Mouse (Mus musculus): ENCODE data around the gene Slc25a36. TPM values are rescaled to one million over a fixed set of nuclear protein-coding genes. Genes with fewer than 3 reads are reported as not detected.

Slc25a36 gene
- polyA plus RNA-seq, 1 experiment from 2014 or later: 96.7 TPM

DNA sequence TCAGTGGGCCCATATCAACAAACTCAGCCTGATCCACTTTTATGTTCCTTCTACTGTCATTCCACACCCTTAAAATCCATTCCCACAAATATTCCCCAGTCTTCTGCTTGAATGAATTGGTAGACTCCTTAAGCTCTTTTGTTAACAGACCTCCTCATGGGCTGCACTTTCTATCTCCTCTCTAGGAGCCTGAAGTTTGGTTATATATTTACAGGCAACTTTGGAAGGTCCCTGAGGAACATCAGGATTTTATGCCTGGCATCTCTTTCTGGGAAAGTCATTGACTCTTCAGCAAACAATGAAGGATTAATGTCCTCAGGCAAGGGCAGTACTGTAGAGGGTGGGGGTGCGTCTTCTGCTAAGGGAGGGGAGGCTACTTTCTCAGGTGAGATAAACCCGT, 10.5 kb upstream of the Slc25a36 start:
- H3K4me1 ChIP-seq (replicated peaks; ENCODE audit: control insufficient read depth, insufficient read depth, low read length): no peaks in the 10 kb centered on the region
- H3K9ac ChIP-seq (ENCODE audit: low read length): no peak overlapping the region
- no peaks in the 10 kb centered on the region for H3K36me3 ChIP-seq (ENCODE audit: control insufficient read depth, insufficient read depth, low read length)
- no peak overlapping the region for H3K4me2 ChIP-seq (ENCODE audit: low read length)
- WGBS: 65% methylated on average over 2 of the region's 2 CpGs
- H3K27me3 ChIP-seq (replicated peaks; ENCODE audit: control insufficient read depth, insufficient read depth, low read length): no peaks in the 10 kb centered on the region
- H3K4me3 ChIP-seq (ENCODE audit: low read depth, low read length): no peak overlapping the region
- H3K27ac ChIP-seq (ENCODE audit: low read depth): no peak overlapping the region
- DNase-seq (ENCODE audit: low spot score): no peak
- no peaks in the 10 kb centered on the region for H3K9me3 ChIP-seq (ENCODE audit: control insufficient read depth, low read length)
- ATAC-seq (replicated peaks; ENCODE audit: low FRiP score, low TSS enrichment, low read depth): no peak

DNA sequence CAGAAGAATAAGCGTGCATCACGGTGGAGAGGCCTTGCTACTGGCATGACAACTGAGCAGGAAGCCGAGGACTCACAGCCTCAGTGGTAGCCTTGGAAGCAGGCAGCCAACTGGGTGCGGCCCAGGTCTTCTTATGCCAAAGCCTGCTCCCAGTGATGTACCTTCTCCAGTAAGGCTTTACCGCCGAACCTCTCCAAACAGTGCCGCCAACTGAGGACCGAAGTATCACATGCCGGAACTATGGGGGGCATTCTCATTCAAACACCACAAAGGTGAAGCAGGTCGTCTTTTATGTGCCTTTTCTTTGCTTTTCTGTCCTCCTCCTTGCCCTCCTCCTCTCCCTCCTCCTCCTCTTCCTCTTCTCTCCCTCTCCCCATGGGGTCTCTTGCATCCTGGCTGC, 3.3 kb upstream of the Slc25a36 start:
- WGBS: 88% methylated on average over 10 of the region's 10 CpGs
- ATAC-seq (replicated peaks; ENCODE audit: low FRiP score, low TSS enrichment, low read depth): no peak
- no peak for DNase-seq (ENCODE audit: low spot score)

DNA sequence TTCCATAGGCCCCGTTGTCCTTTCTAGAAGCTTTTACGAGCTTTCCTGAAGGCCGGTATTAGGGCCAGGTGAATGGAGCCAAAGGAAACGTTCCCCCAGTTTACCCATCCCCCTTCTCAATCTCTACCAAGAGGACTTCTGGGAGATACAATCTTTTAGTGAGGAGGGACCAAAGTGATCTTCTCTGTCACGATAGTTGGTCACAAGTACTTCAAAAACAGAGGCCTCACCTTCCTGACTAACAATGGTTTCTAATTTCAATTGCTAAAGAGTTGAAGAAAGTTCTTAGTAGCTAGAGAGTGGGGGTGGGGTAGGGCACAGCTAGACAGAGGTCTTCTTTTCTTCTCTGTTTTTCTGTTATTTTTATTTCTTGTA, 2.6 kb upstream of the Slc25a36 start:
- H3K36me3 ChIP-seq (ENCODE audit: control insufficient read depth, insufficient read depth, low read length): no peaks in the 10 kb centered on the region
- H3K27ac ChIP-seq (ENCODE audit: low read depth): no peak overlapping the region
- no peaks in the 10 kb centered on the region for H3K27me3 ChIP-seq (replicated peaks; ENCODE audit: control insufficient read depth, insufficient read depth, low read length)
- 47% methylated on average over 5 of the region's 5 CpGs for WGBS
- DNase-seq (ENCODE audit: low spot score) (no peak), ATAC-seq (replicated peaks; ENCODE audit: low FRiP score, low TSS enrichment, low read depth) (no peak)
- H3K4me1 ChIP-seq (replicated peaks; ENCODE audit: control insufficient read depth, insufficient read depth, low read length): peaks cover 17% of the 10 kb centered on the region
- no peak overlapping the region for H3K4me2 ChIP-seq (ENCODE audit: low read length)
- no peak overlapping the region for H3K9ac ChIP-seq (ENCODE audit: low read length)
- no peak overlapping the region for H3K4me3 ChIP-seq (ENCODE audit: low read depth, low read length)
- H3K9me3 ChIP-seq (ENCODE audit: control insufficient read depth, low read length): no peaks in the 10 kb centered on the region

More for the DNA sequence above, 3.3 kb upstream of the Slc25a36 start:
- Histone ChIP-seq H3K4me3 (ENCODE audit: low read depth, low read length) (no peak overlapping the region), H3K27me3 (replicated peaks; ENCODE audit: control insufficient read depth, insufficient read depth, low read length) (no peaks in the 10 kb centered on the region), H3K9me3 (ENCODE audit: control insufficient read depth, low read length) (no peaks in the 10 kb centered on the region), H3K9ac (ENCODE audit: low read length) (no peak overlapping the region), H3K27ac (ENCODE audit: low read depth) (no peak overlapping the region), H3K4me1 (replicated peaks; ENCODE audit: control insufficient read depth, insufficient read depth, low read length) (peaks cover 10% of the 10 kb centered on the region), H3K36me3 (ENCODE audit: control insufficient read depth, insufficient read depth, low read length) (no peaks in the 10 kb centered on the region), H3K4me2 (ENCODE audit: low read length) (no peak overlapping the region)

DNA sequence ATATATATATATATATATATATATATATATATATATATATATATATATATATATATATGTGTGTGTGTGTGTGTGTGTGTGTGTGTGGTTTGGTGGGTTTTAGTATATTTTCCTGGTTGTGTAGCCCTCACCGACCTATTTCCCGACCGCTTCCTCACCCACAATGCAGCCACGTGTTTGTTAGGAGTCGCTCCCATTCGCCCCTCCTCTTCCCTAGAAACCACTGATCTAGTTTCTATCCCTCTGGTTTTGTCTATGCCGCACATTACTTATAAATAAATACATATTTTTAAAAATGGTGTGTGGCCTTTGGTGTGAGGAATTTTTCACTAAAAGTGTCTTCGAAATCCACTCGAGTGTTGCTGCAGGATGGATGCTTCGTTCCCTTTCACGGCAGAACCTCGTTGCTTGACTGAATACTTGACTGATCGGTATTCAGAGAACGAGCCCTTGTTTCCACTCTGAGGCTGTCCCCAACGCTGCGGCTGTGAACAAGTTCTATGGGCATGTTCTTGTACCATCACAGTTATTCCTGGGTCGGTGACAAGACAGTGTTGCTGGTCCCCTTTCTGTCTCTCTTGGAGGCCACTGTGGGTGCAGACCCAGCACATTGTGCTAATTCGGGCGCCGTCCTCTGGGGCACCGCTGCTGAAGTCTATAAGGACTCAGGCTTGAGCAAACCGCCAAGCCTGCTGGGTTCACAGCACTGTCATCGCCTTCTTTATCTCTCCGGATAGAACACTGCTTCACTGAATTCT, 2.0 kb upstream of the Slc25a36 start:
- Histone ChIP-seq H3K9me3 (ENCODE audit: control insufficient read depth, low read length) (no peaks in the 10 kb centered on the region), H3K4me3 (ENCODE audit: low read depth, low read length) (no peak overlapping the region), H3K27ac (ENCODE audit: low read depth) (no peak overlapping the region), H3K4me1 (replicated peaks; ENCODE audit: control insufficient read depth, insufficient read depth, low read length) (peaks cover 17% of the 10 kb centered on the region), H3K9ac (ENCODE audit: low read length) (no peak overlapping the region), H3K4me2 (ENCODE audit: low read length) (no peak overlapping the region), H3K36me3 (ENCODE audit: control insufficient read depth, insufficient read depth, low read length) (no peaks in the 10 kb centered on the region), H3K27me3 (replicated peaks; ENCODE audit: control insufficient read depth, insufficient read depth, low read length) (no peaks in the 10 kb centered on the region)
- no peak for DNase-seq (ENCODE audit: low spot score)
- 68% methylated on average over 24 of the region's 24 CpGs for WGBS
- ATAC-seq (replicated peaks; ENCODE audit: low FRiP score, low TSS enrichment, low read depth): no peak

DNA sequence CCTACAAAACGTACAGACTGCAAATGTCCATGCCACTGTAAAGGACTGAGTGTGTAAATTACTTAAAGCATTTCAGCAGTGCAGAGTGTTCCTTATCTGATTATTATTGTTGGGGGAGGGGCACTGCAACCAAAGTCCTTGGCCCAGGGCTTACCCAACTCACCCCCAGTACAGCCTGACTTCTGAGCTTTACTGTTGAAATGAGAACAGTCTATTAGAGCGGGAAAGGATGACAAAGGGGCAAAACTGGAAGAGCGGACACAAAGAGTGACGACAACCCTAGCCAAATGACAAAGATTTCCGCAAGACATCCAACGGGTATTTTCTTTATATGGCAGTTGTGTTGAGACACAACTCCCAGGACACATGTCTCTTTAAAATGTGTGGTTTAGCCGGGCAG, 1.3 kb upstream of the Slc25a36 start:
- DNase-seq (ENCODE audit: low spot score) (no peak), ATAC-seq (replicated peaks; ENCODE audit: low FRiP score, low TSS enrichment, low read depth) (no peak)
- Histone ChIP-seq H3K27ac (ENCODE audit: low read depth) (no peak overlapping the region), H3K9me3 (ENCODE audit: control insufficient read depth, low read length) (no peaks in the 10 kb centered on the region), H3K4me1 (replicated peaks; ENCODE audit: control insufficient read depth, insufficient read depth, low read length) (peaks cover 17% of the 10 kb centered on the region), H3K9ac (ENCODE audit: low read length) (no peak overlapping the region), H3K4me2 (ENCODE audit: low read length) (no peak overlapping the region), H3K4me3 (ENCODE audit: low read depth, low read length) (no peak overlapping the region), H3K27me3 (replicated peaks; ENCODE audit: control insufficient read depth, insufficient read depth, low read length) (no peaks in the 10 kb centered on the region), H3K36me3 (ENCODE audit: control insufficient read depth, insufficient read depth, low read length) (no peaks in the 10 kb centered on the region)
- WGBS: 72% methylated on average over 7 of the region's 7 CpGs

DNA sequence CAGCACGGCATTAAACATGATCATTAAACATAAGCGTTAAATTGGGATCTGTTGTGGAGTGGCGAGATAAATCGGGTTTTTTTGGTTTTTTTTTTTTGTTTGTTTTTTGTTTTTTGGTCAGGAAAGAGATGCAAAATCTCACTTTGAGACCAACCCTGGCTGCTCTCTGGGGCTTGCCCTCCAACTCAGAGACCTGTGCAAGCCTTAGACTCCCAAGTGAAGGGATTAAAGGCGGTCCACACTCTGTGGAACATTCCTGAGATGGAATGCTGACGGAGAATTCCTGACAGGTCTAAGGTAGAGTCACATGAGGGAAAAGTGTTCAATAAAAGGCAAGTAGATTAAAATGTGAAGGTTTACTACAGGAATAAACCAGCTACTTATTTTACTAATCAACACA, 549 bp upstream of the Slc25a36 start:
- ATAC-seq (replicated peaks; ENCODE audit: low FRiP score, low TSS enrichment, low read depth) (peak; percentile 6; the same call in 1 of the 2 replicates), DNase-seq (ENCODE audit: low spot score) (peak; percentile 53)
- 7% methylated on average over 6 of the region's 6 CpGs for WGBS
- peak overlapping the region; percentile 89 for H3K4me3 ChIP-seq (ENCODE audit: low read depth, low read length)
- H3K27ac ChIP-seq (ENCODE audit: low read depth): peak overlapping the region; percentile 93
- H3K4me1 ChIP-seq (replicated peaks; ENCODE audit: control insufficient read depth, insufficient read depth, low read length): peaks cover 17% of the 10 kb centered on the region
- peak overlapping the region; percentile 67 for H3K4me2 ChIP-seq (ENCODE audit: low read length)
- no peaks in the 10 kb centered on the region for H3K27me3 ChIP-seq (replicated peaks; ENCODE audit: control insufficient read depth, insufficient read depth, low read length)
- H3K9ac ChIP-seq (ENCODE audit: low read length): peak overlapping the region; percentile 91
- no peaks in the 10 kb centered on the region; the same call in 1 of the 2 replicates for H3K36me3 ChIP-seq (ENCODE audit: control insufficient read depth, insufficient read depth, low read length)
- no peaks in the 10 kb centered on the region for H3K9me3 ChIP-seq (ENCODE audit: control insufficient read depth, low read length)

DNA sequence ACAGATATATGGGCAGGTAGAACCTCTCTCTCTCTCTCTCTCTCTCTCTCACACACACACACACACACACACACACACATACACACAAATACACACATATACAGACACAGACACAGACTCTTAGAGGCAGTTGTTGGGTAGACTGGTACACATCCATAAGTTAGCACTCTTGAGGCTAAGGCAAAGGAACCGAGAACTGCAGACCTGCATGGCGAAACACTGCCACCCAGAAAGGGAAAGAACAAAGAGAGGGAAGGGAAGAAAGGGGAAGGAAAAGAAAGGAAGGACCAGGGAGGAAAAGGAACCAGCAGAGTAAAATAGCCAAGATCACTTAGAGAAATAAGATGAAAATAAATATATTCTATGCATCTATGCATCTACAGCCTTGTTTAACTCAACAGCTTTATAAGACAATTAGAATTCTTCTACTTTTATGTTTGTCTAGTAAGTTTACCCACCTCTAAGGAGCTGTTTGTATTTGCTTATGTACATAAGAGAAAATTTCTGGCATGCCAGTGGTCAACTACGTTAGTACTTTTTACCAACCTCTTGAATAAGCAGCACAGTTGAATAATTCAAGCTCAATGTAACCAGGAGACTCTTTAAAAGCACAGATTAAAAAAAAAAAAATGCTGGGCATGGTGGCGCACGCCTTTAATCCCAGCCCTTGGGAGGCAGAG, 4.3 kb downstream of the Slc25a36 start:
- Histone ChIP-seq H3K36me3 (ENCODE audit: control insufficient read depth, insufficient read depth, low read length) (no peaks in the 10 kb centered on the region; the same call in 1 of the 2 replicates), H3K4me3 (ENCODE audit: low read depth, low read length) (no peak overlapping the region), H3K9ac (ENCODE audit: low read length) (no peak overlapping the region), H3K4me2 (ENCODE audit: low read length) (no peak overlapping the region), H3K27ac (ENCODE audit: low read depth) (no peak overlapping the region), H3K27me3 (replicated peaks; ENCODE audit: control insufficient read depth, insufficient read depth, low read length) (no peaks in the 10 kb centered on the region), H3K9me3 (ENCODE audit: control insufficient read depth, low read length) (no peaks in the 10 kb centered on the region), H3K4me1 (replicated peaks; ENCODE audit: control insufficient read depth, insufficient read depth, low read length) (peaks cover 17% of the 10 kb centered on the region)
- ATAC-seq (replicated peaks; ENCODE audit: low FRiP score, low TSS enrichment, low read depth) (no peak), DNase-seq (ENCODE audit: low spot score) (no peak)
- 88% methylated on average over 5 of the region's 5 CpGs for WGBS

DNA sequence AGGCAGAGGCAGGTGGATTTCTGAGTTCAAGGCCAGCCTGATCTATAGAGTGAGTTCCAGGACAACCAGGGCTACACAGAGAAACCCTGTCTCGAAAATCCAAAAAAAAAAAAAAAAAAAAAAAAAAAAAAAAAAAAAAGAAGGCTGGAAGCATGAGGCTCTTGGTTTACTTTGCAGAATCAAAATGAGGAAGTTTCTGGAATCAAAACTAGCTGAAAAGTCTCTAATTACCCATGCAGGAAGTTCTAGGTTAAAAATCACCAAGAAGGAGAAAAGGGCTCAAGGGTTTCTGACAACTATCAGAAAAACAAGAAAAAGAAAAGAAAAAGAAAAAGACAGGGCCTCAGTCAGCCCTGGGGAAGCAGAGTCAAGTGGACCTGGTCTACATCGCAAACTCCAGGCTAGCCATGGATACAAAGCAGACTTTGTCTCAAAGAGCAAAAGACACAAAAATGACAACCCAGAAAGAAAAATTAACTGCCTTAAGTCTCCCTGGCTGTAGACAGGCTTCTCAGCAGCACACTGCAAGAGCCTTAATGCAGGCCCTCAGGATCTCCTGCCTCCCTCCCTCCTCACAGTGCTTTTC, 5.5 kb downstream of the Slc25a36 start:
- Histone ChIP-seq H3K4me3 (ENCODE audit: low read depth, low read length) (no peak overlapping the region), H3K4me1 (replicated peaks; ENCODE audit: control insufficient read depth, insufficient read depth, low read length) (peaks cover 17% of the 10 kb centered on the region), H3K27ac (ENCODE audit: low read depth) (no peak overlapping the region), H3K27me3 (replicated peaks; ENCODE audit: control insufficient read depth, insufficient read depth, low read length) (no peaks in the 10 kb centered on the region), H3K9me3 (ENCODE audit: control insufficient read depth, low read length) (no peaks in the 10 kb centered on the region), H3K4me2 (ENCODE audit: low read length) (no peak overlapping the region), H3K9ac (ENCODE audit: low read length) (no peak overlapping the region), H3K36me3 (ENCODE audit: control insufficient read depth, insufficient read depth, low read length) (no peaks in the 10 kb centered on the region; the same call in 1 of the 2 replicates)
- ATAC-seq (replicated peaks; ENCODE audit: low FRiP score, low TSS enrichment, low read depth): no peak
- no peak for DNase-seq (ENCODE audit: low spot score)
- WGBS: 66% methylated on average over 2 of the region's 2 CpGs

Measured in intestine, embryonic 14.5 days (tissue).